Mouse (Mus musculus) lung, adult 2 months (tissue): ENCODE results near the gene Gramd1a.

ENCODE experiments used
- CTCF ChIP-seq: fragments of 200-500 bp; IDR thresholded peaks from 2 replicates; pipeline ENCODE4 v1.5.1; 2011; ENCODE audit warnings: mild to moderate bottlenecking, low read length, control low read depth; ENCODE audit not compliant: insufficient read depth
- POLR2A ChIP-seq: fragments of 200-500 bp; IDR thresholded peaks from 2 replicates; pipeline ENCODE4 v1.6.1; 2011; ENCODE audit warnings: low read depth, mild to moderate bottlenecking, control low read depth, low read length, borderline replicate concordance; ENCODE audit errors: extremely low read depth

DNA sequence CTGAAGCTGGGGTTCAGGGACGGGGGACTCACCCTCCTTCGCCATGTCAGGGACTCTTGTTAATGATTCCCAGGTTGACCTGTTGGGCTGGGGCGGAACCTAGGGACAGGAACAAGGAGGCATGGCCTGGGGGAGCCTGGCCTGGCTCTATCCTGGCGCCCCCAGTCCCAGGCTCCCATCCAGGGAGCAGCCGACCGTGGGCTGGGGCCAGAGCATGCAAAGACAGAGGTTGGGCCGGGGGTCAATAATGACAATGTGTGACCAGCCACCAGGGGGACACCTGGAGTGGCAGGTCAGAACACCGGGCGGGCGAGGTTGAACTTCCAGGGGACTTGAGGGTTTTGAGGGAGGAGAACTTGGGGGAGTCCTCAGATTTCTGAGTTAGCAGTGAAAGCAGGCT, 41.0 kb downstream of the Gramd1a start:
- TF ChIP-seq CTCF: no peak
- no peak for TF ChIP-seq POLR2A
